Mouse (Mus musculus) adrenal gland, adult 8-10 months (tissue): ENCODE measurements at regions not wholly inside any gene's neighbourhood (a gene's known extent, or its start where the extent isn't known, plus 50 kb on each side); places are given as distances from the start of the nearest gene placed in this dataset.

Experiments
- DNase-seq: peaks from one replicate; pipeline ENCODE4 v3.0.0; 2022

GRCm38 (mm10) chr12:39952854-39953253 lies 85.0 kb downstream of the Arl4a start:
- no peak for DNase-seq

DNA sequence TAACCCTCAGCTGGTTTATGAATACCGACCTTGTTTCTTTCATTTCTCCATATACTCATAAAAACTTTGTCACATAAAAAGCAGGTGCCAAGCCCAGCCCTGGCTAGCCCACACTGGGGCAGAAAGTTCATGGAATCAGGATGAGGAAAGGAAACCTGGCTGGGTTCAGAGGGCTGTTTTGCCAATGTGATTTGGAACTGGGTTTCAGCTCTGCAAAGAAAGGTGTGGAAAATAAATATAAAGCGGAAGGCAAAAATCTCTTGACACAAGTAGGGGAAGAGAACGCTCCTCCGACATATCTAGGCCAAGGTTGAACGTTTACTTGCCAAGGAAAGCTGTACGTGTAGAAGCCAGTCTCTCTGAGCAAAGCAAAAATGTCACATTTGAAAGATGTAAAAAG lies 85.9 kb downstream of the Arl4a start:
- peak; percentile 36 for DNase-seq

DNA sequence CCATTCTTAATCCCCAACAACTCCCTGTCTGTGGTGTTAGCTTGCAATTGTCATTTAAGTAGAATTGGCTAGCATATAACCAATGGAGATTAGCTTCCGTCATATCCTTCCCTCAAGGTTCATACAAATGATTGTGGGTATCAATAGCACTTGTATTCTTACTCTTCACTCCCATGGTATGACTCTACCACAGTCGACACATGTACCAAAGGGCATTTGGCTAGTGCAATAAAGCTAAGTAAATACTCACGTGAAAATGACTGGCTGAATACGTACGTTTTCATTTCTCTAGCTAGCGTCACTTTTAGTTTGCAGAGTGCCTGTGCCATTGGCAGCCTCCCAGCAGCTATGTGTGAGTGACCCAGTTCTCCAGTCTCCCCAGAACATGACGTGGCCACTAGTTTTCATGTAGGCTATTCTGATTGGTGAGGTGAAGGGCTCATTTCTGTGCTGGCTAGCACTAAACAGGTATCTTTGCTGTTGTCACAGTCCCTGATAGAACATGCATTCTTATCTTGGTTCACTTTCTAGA lies 87.5 kb downstream of the Arl4a start:
- DNase-seq = peak; percentile 54

- no peak for DNase-seq
These were observed 94.9 kb downstream of the Arl4a start for GRCm38 (mm10) chr12:39942910-39943309.

DNA sequence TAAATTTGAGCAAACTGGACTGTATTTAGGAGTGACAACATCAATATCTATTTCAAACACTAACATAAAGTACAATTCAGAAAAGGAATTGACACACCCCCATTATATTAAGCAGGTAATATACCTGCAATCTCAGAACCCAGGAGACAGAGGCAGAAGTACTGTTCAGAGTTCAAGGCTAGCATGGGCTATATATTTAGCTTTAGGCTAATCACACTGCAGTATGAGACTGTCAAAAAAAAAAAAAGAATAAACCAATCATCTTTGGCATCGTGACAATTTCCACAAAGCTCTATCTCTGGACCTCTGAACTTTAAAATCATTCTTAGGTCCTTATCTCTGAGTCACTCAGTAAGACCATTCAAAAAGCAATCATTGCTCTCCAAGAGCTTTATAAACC lies 96.7 kb downstream of the Arl4a start:
- no peak for DNase-seq

GRCm38 (mm10) chr12:39939017-39939416 lies 98.8 kb downstream of the Arl4a start:
- DNase-seq = no peak

- no peak for DNase-seq
These were observed 99.6 kb downstream of the Arl4a start for GRCm38 (mm10) chr12:39938211-39938610.

- DNase-seq = no peak
These were observed 101.5 kb downstream of the Arl4a start for GRCm38 (mm10) chr12:39936331-39936730.

DNA sequence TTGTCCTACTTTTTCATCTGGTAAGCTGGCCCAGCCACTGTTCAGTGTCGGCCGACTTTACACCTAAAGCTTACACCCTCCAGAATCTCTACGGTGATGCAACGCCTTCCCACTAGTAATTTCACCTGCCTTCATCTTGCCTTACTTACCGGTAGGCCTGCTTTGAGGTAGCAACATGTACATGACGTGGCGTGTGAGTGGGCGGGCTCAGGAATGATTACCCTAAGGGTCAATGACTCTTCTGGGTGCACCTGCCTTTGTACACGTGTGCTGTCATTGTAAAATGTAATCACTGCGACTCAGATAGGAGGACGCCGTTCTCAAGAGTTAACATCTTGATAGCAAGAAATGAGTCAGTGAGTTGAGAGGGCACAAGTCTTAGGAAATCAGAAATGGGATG lies 102.0 kb downstream of the Arl4a start:
- no peak for DNase-seq

DNA sequence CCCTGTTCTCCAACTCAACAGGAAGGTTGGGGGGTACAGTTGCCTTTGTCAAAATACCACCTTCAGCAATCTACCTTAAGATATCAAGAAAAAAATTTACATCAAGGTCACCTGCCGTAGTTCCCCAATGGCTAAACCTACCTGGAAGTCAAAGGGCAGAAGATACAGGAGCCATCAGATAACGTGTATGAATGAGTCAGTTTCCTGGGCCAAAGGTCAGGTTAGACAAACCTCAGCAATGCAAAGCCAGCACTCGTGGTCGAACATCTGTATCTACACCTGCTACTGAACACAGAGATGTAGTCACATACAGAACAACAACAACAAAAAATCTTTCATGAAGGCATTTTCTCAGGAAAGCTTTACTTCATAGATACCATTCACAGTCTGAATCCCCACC lies 102.9 kb downstream of the Arl4a start:
- DNase-seq = no peak

- DNase-seq = no peak
These were observed 106.6 kb downstream of the Arl4a start for GRCm38 (mm10) chr12:39931251-39931650.

- no peak for DNase-seq
These were observed 109.9 kb downstream of the Arl4a start for GRCm38 (mm10) chr12:39927902-39928301.

DNA sequence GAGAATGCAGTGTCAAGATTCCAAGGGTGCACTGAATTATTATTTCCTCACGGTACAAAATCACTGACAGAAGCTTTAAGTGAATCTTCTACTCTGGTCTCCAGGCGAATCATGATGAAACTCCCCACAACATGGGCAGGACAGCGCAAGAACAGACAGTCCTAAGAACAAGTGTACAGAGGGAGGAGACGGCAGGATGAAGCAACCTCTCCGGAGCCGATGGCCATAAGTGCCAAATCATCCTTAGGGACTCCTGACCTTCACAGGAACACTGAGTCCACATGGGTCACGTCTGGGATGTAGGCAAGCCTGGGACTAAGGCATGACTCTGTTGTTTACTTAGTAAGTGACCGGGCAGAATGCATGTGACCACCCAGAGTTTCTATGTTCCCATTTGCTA lies 110.8 kb downstream of the Arl4a start:
- DNase-seq = no peak

- DNase-seq = no peak
These were observed 116.3 kb downstream of the Arl4a start for GRCm38 (mm10) chr12:39921481-39921880.

GRCm38 (mm10) chr12:39920466-39920913 lies 117.3 kb downstream of the Arl4a start:
- DNase-seq = peak; percentile 33

DNA sequence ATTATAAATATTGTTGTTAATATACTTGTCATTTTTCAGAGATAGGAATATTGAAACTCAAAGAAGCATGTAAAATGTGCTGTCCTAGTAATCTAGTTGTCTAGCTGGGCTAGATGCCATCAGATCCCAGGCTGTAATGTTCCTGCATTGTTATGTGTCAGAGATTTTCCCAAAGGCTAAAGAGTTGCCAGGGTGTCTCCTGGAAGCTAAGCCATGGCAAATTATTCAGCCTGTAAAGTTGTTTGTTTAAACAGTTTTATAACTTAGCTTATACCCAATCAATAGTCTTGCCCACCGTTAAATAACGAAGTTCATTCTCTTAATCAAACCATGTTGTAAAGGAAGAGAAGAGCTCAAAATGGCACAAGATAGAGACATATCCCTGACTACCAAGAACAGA lies 117.9 kb downstream of the Arl4a start:
- no peak for DNase-seq

GRCm38 (mm10) chr12:39888493-39888892 lies 149.3 kb downstream of the Arl4a start:
- no peak for DNase-seq

DNA sequence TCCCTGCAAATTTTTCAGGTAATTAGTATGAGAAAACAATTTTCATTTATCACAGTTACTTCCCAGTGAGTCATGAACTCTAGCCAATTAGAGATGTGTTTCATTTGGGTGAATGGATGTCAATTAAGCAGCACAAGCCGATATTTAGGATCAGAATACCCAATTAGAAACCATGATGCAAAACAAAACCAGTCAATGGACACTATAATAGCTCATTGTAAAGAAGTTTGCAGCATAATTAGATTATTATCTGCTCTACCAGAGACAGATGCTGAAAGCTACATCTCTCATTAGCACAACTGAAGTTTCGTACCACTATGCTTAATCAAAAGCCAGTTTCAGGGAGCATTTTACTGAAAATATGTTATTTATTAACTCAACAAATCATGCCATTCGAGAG lies 152.5 kb downstream of the Arl4a start:
- DNase-seq = no peak

GRCm38 (mm10) chr12:39880309-39880708 lies 157.5 kb downstream of the Arl4a start:
- DNase-seq = no peak

DNA sequence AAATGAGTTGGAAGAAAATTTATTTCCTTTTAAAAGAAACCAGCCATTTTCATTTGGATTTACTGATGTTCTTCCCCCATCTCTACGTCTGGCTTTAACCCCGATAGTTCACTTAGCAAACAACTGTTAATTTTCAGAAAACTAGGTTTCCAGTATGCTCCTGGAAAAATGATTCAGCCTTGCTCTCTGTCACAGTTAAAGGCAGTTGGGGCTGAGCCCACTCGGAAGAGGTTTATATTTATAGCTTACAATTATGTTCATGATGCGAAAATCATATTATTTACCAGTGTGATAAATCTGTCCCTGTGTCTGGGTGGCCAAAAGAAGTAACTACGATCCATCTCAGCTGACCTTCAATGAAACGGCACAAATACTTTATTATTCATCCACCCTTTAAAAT lies 163.9 kb downstream of the Arl4a start:
- DNase-seq = no peak

- DNase-seq = no peak
These were observed 176.0 kb downstream of the Arl4a start for GRCm38 (mm10) chr12:39861797-39862196.

DNA sequence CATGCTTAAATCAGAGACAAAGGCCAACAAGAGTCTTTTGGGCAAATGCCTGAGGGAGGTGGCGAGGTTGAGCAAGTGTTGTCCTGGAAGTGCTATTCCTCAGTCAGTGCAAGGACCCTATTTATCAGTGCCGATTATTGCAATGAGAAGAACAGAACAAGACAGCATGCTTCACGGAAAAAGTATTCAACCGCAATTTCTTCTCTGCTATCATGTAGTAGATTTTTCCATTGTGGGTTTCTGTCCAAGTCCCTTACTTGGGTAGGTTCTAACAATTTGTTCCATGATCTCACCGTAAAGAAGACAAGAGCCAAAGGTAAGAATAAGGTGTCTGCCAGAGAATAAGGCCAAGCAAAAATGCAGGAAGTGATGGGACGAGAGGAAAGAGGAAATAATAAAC lies 186.2 kb downstream of the Arl4a start:
- DNase-seq = no peak

DNA sequence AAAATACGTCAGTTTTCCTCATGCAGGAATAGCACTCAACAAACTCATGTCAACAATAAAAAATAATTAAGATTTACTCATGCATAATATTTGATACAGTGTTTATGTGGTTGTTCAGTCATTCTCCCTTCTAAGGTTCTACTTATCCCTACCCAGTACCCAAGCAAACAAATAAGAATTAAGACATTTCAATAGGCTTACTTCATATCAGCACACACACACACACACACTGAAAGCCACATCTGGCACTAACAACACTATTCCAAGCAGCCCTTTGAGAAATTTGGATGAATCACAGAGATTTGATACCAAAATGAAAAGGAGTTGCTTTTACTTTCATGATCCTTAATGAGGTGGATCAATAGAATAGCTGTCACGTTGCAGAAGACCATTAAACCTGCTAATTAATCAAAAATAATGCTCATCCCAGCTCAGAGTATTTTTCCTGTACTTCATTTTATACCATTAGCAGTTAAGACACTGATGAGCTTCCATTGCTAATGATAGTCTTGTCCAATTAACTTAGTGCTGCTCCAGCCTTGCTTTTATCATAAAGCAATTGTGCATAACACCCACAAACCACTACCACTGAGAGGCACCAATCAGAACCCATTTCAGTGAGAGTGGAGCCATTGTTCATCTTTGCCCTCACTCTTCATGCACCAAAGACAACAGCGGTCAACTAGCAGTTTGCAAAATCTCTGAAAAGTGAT lies 188.3 kb downstream of the Arl4a start:
- no peak for DNase-seq

- no peak for DNase-seq
These were observed 197.2 kb downstream of the Arl4a start for GRCm38 (mm10) chr12:39840615-39841014.

- DNase-seq = no peak
These were observed 197.6 kb downstream of the Arl4a start for GRCm38 (mm10) chr12:39840179-39840578.
